Mouse (Mus musculus) layer of hippocampus, postnatal 25 days (tissue): ENCODE measurements around the gene Ssh2. TPM values are rescaled to one million over a fixed set of nuclear protein-coding genes. Genes with fewer than 3 reads are reported as not detected.

Experiments used
- DNase-seq, 2 experiments: peaks; one replicate each; pipeline ENCODE4 v3.0.0; 2022; ENCODE audit warnings: mixed read lengths in 2 of 2, low spot score in 1 of 2; ENCODE audit errors: extremely low spot score in 1 of 2
- total RNA-seq, 2 experiments: library from RNA; stranded (reverse); gene quantifications; 2 replicates each; pipeline ENCODE4 v1.2.3; 2021

The Ssh2 gene
- total RNA-seq, 2 experiments from 2014 or later, result 31.9 to 37.5 TPM

DNA sequence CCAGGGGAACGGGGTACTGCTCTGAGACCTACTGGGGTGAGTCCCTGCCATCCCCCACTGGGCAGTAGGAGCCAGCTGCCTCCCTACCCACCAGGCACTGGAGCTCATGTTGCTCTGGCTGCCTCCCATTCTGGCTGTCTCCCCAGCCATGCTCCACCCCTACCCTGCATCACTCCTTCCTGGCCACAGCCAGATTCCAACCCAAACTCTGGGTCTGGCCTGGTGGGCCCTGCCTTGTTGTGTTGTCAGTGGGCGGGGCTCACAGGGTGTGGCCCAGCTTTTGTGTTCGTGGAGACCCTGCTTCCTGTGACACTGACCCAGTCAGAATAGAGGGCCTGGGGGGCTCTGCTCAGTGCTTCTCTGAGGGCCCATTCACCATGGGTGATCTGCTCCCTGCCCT is 287.4 kb downstream of the Ssh2 start:
- DNase-seq, result no peak

GRCm38 (mm10) chr11:77504377-77504776 is 288.3 kb downstream of the Ssh2 start:
- no peak for DNase-seq

DNA sequence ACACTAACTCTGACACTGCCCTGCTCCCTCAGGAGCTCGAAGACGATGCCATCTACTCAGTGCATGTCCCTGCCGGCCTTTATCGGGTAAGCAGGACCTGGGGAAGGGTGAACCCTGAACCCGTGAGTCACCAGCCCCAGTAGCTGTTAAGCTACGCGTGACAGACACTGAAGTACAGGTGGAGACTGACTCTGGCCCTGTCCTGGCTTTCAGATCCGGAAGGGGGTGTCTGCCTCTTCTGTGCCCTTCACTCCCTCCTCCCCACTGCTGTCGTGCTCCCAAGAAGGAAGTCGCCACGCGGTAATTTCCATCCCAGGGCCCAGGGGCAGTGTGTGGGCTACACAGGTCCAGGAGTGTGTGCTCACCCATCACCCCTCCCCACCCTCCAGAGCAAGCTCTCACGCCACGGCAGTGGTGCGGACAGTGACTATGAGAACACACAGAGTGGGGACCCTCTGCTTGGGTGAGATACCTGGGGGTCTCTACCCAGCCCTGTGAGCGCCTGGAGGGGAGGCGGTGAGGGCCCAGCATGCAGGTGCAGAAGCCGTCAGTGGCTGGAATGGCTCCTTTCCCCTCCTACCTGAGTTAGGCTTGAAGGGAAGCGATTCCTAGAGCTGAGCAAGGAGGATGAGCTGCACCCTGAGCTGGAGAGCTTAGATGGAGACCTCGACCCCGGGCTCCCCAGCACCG is 289.3 kb downstream of the Ssh2 start:
- DNase-seq, result no peak

- no peak for DNase-seq
Observed at GRCm38 (mm10) chr11:77506273-77506672, 290.2 kb downstream of the Ssh2 start.

- DNase-seq, result no peak
Observed at GRCm38 (mm10) chr11:77506941-77507340, 290.9 kb downstream of the Ssh2 start.

DNA sequence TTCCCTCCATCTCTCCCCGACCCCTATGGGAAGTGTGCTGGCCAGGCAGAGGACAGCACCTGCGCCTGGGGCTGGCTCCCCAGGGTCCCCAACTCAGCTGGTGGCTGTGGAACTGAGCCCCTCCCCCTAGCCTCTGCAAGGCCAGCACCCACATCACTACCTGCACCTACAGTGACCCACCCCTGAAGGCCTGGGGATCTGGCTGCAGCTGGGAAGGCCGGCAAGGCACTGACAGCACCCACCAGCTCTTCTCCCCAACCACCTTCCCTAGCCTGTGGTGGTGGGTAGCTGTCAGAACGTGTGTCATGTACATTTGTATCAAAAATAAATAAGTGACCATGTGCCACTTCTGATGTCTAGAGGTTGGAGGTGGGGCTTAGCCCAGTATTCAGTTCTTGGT is 291.3 kb downstream of the Ssh2 start:
- DNase-seq, result no peak

- peak in 1 of 2 experiments; percentile 82 for DNase-seq
Observed at GRCm38 (mm10) chr11:77508068-77509021, 292.3 kb downstream of the Ssh2 start.

Other genes with a start within 250 kb of the Ssh2 start
- gene Slc6a4, start 217.7 kb upstream of the Ssh2 start, total RNA-seq, result under 1 TPM in 1 of 2 experiments, not detected in 1; 0.15 TPM
- gene Nsrp1, start 137.9 kb upstream of the Ssh2 start, total RNA-seq, result 10 to 100 TPM; 18.1 to 20.9 TPM
- gene Efcab5, start 27.3 kb upstream of the Ssh2 start, total RNA-seq, result 1 to 10 TPM; 3.1 to 4.0 TPM
- gene Coro6, start 246.1 kb downstream of the Ssh2 start, total RNA-seq, result 10 to 100 TPM; 10.1 to 16.6 TPM